Mouse (Mus musculus) embryonic facial prominence, embryonic 11.5 days (tissue): ENCODE results near the gene Rrp7a. TPM values are rescaled to one million over a fixed set of nuclear protein-coding genes. Genes with fewer than 3 reads are reported as not detected.

Experiments
- ATAC-seq: fragments of 200-750 bp; cut with Nextera tagmentation; replicated peaks from 2 replicates; pipeline ENCODE4 v1.8.0; 2017; ENCODE audit warnings: low read depth; ENCODE audit not compliant: insufficient number of reproducible peaks, low FRiP score, low TSS enrichment
- DNase-seq: peaks from one replicate; pipeline ENCODE4 v3.0.0-alpha.2; 2015; ENCODE audit warnings: low spot score
- H3K27ac ChIP-seq: fragments of 300-500 bp; sonication (generic); replicated peaks from 2 replicates; pipeline ENCODE4 v1.5.1; 2014; ENCODE audit warnings: mild to moderate bottlenecking, low read depth, low read length, control low read depth
- H3K27me3 ChIP-seq: fragments of 300-500 bp; sonication (generic); 2 replicates; pipeline ENCODE4 v1.6.1; 2014; ENCODE audit warnings: mild to moderate bottlenecking, low read length, moderate library complexity, mixed read lengths; ENCODE audit not compliant: control insufficient read depth, insufficient read depth
- H3K36me3 ChIP-seq: fragments of 300-500 bp; sonication (generic); replicated peaks from 2 replicates; pipeline ENCODE4 v1.6.1; 2014; ENCODE audit warnings: low read depth, mild to moderate bottlenecking, low read length, moderate library complexity, mixed read lengths; ENCODE audit not compliant: control insufficient read depth, insufficient read depth
- H3K4me1 ChIP-seq: fragments of 300-500 bp; sonication (generic); 2 replicates; pipeline ENCODE4 v1.6.1; 2014; ENCODE audit warnings: low read length, mixed read lengths; ENCODE audit not compliant: control insufficient read depth, insufficient read depth
- H3K4me2 ChIP-seq: fragments of 300-500 bp; sonication (generic); 2 replicates; pipeline ENCODE4 v1.6.1; 2014; ENCODE audit warnings: low read depth, mild to moderate bottlenecking, control low read depth, low read length, moderate library complexity
- H3K4me3 ChIP-seq: fragments of 300-500 bp; sonication (generic); 2 replicates; pipeline ENCODE4 v1.5.1; 2014; ENCODE audit warnings: low read depth, low read length, control low read depth
- H3K9ac ChIP-seq: fragments of 300-500 bp; sonication (generic); replicated peaks from 2 replicates; pipeline ENCODE4 v1.6.1; 2014; ENCODE audit warnings: mild to moderate bottlenecking, control low read depth, low read length
- H3K9me3 ChIP-seq: fragments of 300-500 bp; sonication (generic); replicated peaks from 2 replicates; pipeline ENCODE4 v1.6.1; 2016; ENCODE audit warnings: mild to moderate bottlenecking, low read length, inconsistent platforms, mixed read lengths; ENCODE audit not compliant: control insufficient read depth
- WGBS: fragments of 180-500 bp; shearing (Covaris S2); extraction: QIAGEN DNeasy Blood & Tissue Kit; methylation state at CpG from one replicate; pipeline ENCODE4 v1.1.7; 2014; 5-methylcytosine and 5-hydroxymethylcytosine counted together
- polyA plus RNA-seq: library from polyadenylated mRNA; unstranded; fragments of >200 nt; fragmentation: Nextera tagmentation; extraction: Ambion mirVana; gene quantifications from 2 replicates; pipeline ENCODE4 v1.2.1, GENCODE M21; 2014

Gene Rrp7a
- polyA plus RNA-seq, 1 experiment from 2014 or later = 57.9 TPM

GRCm38 (mm10) chr15:83086636-83087328 is 35.8 kb downstream of the Rrp7a start:
- H3K27me3 ChIP-seq = peaks cover 7% of the 10 kb centered on the region
- H3K9ac ChIP-seq = no peak overlapping the region
- ATAC-seq (no peak), DNase-seq (no peak)
- H3K4me3 ChIP-seq = no peak overlapping the region
- WGBS = 81% methylated on average over 13 of the region's 13 CpGs
- no peaks in the 10 kb centered on the region for H3K36me3 ChIP-seq
- H3K4me1 ChIP-seq = peaks cover 6% of the 10 kb centered on the region; the same call in 1 of the 2 replicates
- H3K27ac ChIP-seq = no peak overlapping the region
- H3K4me2 ChIP-seq = no peak overlapping the region
- H3K9me3 ChIP-seq = no peaks in the 10 kb centered on the region

DNA sequence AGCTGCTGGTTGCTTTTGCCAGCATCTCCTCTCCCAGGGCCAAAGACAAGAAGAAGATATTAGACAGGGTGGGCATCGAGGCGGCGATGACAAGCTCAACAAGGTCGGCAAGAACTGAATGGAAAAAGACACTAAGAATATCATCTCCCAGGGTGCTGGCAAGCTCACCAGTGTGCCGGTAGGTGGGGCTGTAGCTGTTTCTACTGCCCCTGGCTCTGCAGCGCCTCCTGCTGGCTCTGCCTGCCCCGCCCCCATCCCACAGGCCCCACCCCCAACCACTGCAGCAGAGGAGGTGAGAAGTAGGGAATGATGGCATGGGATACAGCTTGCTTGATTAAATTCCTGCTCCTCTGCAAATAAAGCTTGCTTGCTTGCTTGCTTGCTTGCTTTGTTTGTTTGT is 36.7 kb downstream of the Rrp7a start:
- peaks cover 6% of the 10 kb centered on the region; the same call in 1 of the 2 replicates for H3K4me1 ChIP-seq
- no peak overlapping the region for H3K9ac ChIP-seq
- ATAC-seq = no peak
- 33% methylated on average over 7 of the region's 7 CpGs for WGBS
- DNase-seq = peak; percentile 36
- H3K9me3 ChIP-seq = no peaks in the 10 kb centered on the region
- peaks cover 7% of the 10 kb centered on the region for H3K27me3 ChIP-seq
- H3K36me3 ChIP-seq = no peaks in the 10 kb centered on the region
- H3K27ac ChIP-seq = no peak overlapping the region
- no peak overlapping the region for H3K4me2 ChIP-seq
- no peak overlapping the region for H3K4me3 ChIP-seq

GRCm38 (mm10) chr15:83084022-83084640 is 38.5 kb downstream of the Rrp7a start:
- Histone ChIP-seq H3K4me3 (no peak overlapping the region), H3K4me1 (peaks cover 4% of the 10 kb centered on the region; the same call in 1 of the 2 replicates), H3K27ac (no peak overlapping the region), H3K4me2 (no peak overlapping the region), H3K36me3 (no peaks in the 10 kb centered on the region), H3K9ac (no peak overlapping the region), H3K27me3 (peaks cover 6% of the 10 kb centered on the region), H3K9me3 (no peaks in the 10 kb centered on the region)
- ATAC-seq = no peak
- WGBS = 68% methylated on average over 13 of the region's 13 CpGs
- DNase-seq = peak; percentile 35

DNA sequence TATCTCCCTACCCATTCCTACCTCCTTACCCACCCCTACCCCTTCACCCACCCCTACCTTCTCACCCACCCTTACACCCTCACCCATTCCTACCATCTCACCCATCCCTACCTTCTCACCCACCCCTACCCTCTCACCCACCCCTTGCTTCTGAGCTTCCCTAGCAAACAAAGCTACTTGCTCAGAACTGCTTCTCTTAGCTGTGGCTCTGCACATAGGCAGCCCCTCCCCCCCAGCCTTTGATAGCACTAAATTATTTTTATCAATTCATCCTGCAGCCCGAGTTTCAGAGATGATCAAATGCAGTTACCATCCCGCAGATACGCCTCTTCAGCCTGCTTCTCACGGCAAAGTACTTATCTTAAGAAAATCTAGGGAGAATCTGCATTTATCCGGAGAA is 39.1 kb downstream of the Rrp7a start:
- Histone ChIP-seq H3K27me3 (no peaks in the 10 kb centered on the region), H3K4me3 (no peak overlapping the region), H3K36me3 (no peaks in the 10 kb centered on the region), H3K4me2 (no peak overlapping the region), H3K9me3 (no peaks in the 10 kb centered on the region), H3K9ac (no peak overlapping the region), H3K4me1 (no peaks in the 10 kb centered on the region), H3K27ac (no peak overlapping the region)
- no peak for ATAC-seq
- no peak for DNase-seq
- WGBS = 70% methylated on average over 5 of the region's 5 CpGs

GRCm38 (mm10) chr15:83075607-83076525 is 46.7 kb downstream of the Rrp7a start:
- H3K4me2 ChIP-seq = no peak overlapping the region
- 0 out of 2 replicates have a peak, but pooled peaks cover 2% of the 10 kb centered on the region for H3K27me3 ChIP-seq
- no peak overlapping the region for H3K9ac ChIP-seq
- WGBS = 67% methylated on average over 27 of the region's 27 CpGs
- no peaks in the 10 kb centered on the region for H3K4me1 ChIP-seq
- ATAC-seq = no peak
- H3K9me3 ChIP-seq = no peaks in the 10 kb centered on the region
- no peak for DNase-seq
- no peaks in the 10 kb centered on the region for H3K36me3 ChIP-seq
- H3K4me3 ChIP-seq = no peak overlapping the region
- no peak overlapping the region for H3K27ac ChIP-seq

- WGBS = 89% methylated on average over 4 of the region's 4 CpGs
- ATAC-seq (no peak), DNase-seq (no peak)
- Histone ChIP-seq H3K4me3 (no peak overlapping the region), H3K9ac (no peak overlapping the region), H3K36me3 (no peaks in the 10 kb centered on the region), H3K27ac (no peak overlapping the region), H3K4me2 (no peak overlapping the region), H3K27me3 (0 out of 2 replicates have a peak, but pooled peaks cover 2% of the 10 kb centered on the region), H3K4me1 (no peaks in the 10 kb centered on the region), H3K9me3 (no peaks in the 10 kb centered on the region)
These were observed 48.4 kb downstream of the Rrp7a start for GRCm38 (mm10) chr15:83074179-83074578.

DNA sequence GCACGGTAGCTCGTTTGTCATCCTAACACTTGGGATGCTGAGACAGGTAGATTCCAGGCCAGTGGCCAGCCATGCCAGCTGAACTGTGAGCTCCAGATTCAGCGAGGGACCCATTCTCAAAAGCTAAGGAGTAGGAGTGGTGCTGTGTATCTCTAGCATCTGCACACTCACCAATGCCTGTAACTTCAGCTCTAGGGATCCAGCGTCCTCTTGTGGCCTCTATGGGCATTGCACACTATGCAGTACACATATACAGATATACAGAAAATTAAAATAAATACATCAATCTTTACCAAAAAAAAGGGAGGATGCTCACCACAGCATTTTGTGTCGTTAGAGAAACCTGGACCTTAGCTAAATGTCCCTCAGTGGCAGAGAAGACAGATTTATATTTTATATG is 50.8 kb downstream of the Rrp7a start:
- no peaks in the 10 kb centered on the region for H3K36me3 ChIP-seq
- DNase-seq = no peak
- H3K27me3 ChIP-seq = 0 out of 2 replicates have a peak, but pooled peaks cover 2% of the 10 kb centered on the region
- H3K9ac ChIP-seq = no peak overlapping the region
- ATAC-seq = no peak
- H3K4me2 ChIP-seq = no peak overlapping the region
- WGBS = 83% methylated on average over 5 of the region's 5 CpGs
- H3K4me3 ChIP-seq = no peak overlapping the region
- H3K4me1 ChIP-seq = no peaks in the 10 kb centered on the region
- H3K9me3 ChIP-seq = no peaks in the 10 kb centered on the region
- no peak overlapping the region for H3K27ac ChIP-seq
